Mouse (Mus musculus): ENCODE data around the gene Vmn2r111.
"Not testable (repeated sequence)": the region's sequence is repeated elsewhere in the genome, so short reads cannot be mapped to it uniquely, and the experiment has no call there.

Vmn2r111 gene

DNA sequence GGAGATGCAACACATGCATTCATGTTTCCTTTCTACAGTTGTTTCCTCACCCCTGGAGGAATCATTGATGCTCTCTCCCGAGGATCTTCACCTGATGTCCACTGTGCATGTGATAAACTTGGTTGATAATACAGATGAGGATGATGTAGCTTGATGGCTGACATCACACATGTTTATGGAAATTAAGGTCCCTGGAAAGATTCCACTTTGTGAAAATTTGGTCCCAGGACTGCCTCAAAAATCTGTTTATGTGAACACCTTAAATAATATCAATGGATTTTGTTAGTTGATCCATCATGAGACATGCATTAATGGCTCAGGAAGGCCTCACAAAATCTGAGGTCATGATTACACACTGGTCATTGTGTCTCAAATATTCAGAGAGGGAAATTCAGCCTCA lies at the start of gene Vmn2r111:
Vmn2r111 (minus strand) TSS at position 101 of the 400 bp plus-strand sequence.
- not testable (repeated sequence) for DNase-seq

DNA sequence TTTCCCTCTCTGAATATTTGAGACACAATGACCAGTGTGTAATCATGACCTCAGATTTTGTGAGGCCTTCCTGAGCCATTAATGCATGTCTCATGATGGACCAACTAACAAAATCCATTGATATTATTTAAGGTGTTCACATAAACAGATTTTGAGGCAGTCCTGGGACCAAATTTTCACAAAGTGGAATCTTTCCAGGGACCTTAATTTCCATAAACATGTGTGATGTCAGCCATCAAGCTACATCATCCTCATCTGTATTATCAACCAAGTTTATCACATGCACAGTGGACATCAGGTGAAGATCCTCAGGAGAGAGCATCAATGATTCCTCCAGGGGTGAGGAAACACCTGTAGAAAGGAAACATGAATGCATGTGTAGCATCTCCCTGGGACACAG lies 27.4 kb upstream of the Vmn2r111 start, which contains the start of gene Vmn2r112:
Vmn2r112 (plus strand) TSS at position 301 of the 400 bp plus-strand sequence.
- DNase-seq: not testable (repeated sequence)

DNA sequence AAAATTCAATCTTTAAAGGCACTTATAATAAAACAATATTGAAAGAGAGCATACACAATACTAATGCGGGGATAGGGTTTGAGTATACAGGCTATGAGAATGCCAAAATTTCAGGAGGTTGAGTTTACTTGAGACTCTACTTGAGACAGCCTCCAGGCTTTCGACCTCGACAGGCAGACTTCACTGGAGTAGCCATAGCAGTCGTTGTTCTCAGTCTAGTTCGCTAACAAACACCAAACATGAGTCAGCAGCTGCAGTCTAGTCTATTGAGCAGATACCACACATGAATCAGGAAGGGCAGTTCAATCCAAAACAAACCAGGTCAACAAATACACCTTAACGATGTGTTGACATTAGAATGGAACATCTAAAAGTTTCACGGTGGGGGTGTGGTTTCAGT lies 52.8 kb downstream of the Vmn2r111 start:
- not testable (repeated sequence) for DNase-seq

DNA sequence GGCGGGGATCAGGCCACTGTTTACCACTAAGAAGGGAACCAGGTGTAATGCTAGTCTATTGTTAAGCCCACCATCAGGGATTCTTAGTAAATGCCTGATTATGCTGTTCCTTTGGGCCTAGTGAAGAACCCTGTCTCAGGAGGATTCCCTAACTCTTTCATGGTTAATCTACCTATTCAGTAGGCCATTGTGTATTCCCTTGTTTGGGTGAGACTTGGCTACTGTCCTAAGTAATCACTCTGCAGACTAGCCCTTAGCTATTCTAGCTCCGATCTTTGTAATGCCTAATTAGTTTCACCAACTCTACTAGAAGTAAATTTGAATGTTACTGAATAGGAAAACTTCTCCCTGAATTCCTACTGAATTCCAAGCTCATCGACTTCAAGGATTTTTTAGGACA lies 53.2 kb downstream of the Vmn2r111 start:
- DNase-seq: not testable (repeated sequence)

DNA sequence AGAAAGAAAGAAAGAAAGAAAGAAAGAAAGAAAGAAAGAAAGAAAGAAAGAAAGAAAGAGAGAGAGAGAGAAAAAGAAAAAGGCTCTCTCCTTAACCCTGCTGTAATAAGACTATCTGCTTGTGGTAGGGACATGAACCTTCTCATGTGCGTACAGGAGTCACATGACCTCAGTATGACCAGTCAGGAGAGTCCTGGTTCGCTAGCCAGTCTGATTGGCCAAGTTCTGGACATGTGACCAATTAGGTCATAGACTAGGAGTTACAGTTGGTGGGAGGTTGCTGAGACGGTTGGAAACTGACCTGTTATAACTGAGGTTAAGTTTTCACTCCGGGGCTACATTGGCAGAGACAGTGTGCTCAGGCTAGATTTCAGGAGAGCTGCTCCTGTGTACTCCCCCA lies 76.2 kb downstream of the Vmn2r111 start:
- no peak for DNase-seq
